Mouse (Mus musculus) mouse trophoblast stem cell (cell line): Measurements from ENCODE around the gene Gm6121.
"Not testable (repeated sequence)": the region's sequence is repeated elsewhere in the genome, so short reads cannot be mapped to it uniquely, and the experiment has no call there.

Source experiments
- in situ Hi-C, 2 experiments: fragments of 300-500 bp; cut with MseI, MboI; formaldehyde crosslinking; loops; 2 replicates in 1 of 2; 3 replicates in 1 of 2; pipeline ENCODE4 v1.15.1; 2025

Gm6121 gene

GRCm38 (mm10) chrX:26935597-26935996 lies at the start of gene Gm6121:
TSS of gene Gm6121 (minus strand) at chrX:26935697.
- in situ Hi-C loops, result not testable (repeated sequence)
